In genomic region chrX:152705397-152705796, GRCm38 (mm10) we compare ENCODE assay signal across 8 mouse cellular contexts.
A peak's percentile ranks its signal among the peaks of the same experiment; 100 is the strongest.
DNase-seq lines count a peak whose midpoint lies in the region; ATAC-seq and TF ChIP-seq lines count a peak whose summit lies in the region.

No protein-coding gene starts in this region.

- no peak overlapping the region for H3K27ac ChIP-seq in gastrocnemius, adult 2 months

- peak; percentile 31 for DNase-seq in gastrocnemius, adult 2 months
- DNase-seq in gastrocnemius, postnatal 25 days, result no peak
- peak; percentile 59 for DNase-seq in ES-CJ7 (ENCODE audit: low read depth, low spot score)
- DNase-seq in cerebellum, postnatal 10 days, result peak; percentile 49 to 50
- DNase-seq in heart, postnatal 36 days, result peak; percentile 15 to 28
- DNase-seq in layer of hippocampus, postnatal 25 days (ENCODE audit: extremely low spot score in 1 of 2, low spot score in 1 of 2), result peak; percentile 9 to 16
- no peak for DNase-seq in T-cell, adult 2 months (ENCODE audit: low spot score)

- intact Hi-C loops in gastrocnemius, adult 2 months (cut with DNase I), result no loop called here
- intact Hi-C loops in heart, postnatal 36 days (cut with DNase I), result loop anchor here (1.0 to 2.0 kb wide), 2 partner anchors 87 to 114 kb away; no protein-coding TSS in a partner anchor

- TF ChIP-seq CTCF in gastrocnemius, adult 2 months (IDR thresholded peaks at IDR 0.05), result peak; percentile 68

- H3K4me3 ChIP-seq in gastrocnemius, adult 2 months, result peak overlapping the region; percentile 23; the same call in 1 of the 2 replicates

- peak; percentile 96 for ATAC-seq in megakaryocyte progenitor cell, adult 5-6 weeks (replicated peaks; ENCODE audit: poor library complexity)

Comparison
In these comparisons a context has a peak if more than half of its experiments do, and no peak if none do; other contexts are left out.
1. DNase-seq: peak in gastrocnemius, adult 2 months (single experiment), ES-CJ7 (single experiment), cerebellum, postnatal 10 days (2 of 2), heart, postnatal 36 days (2 of 2) and layer of hippocampus, postnatal 25 days (2 of 2); none in gastrocnemius, postnatal 25 days (single experiment) and T-cell, adult 2 months (single experiment).